Mouse (Mus musculus) embryonic facial prominence, embryonic 12.5 days (tissue): Measurements from ENCODE around the gene Tspo. TPM values are rescaled to one million over a fixed set of nuclear protein-coding genes. Genes with fewer than 3 reads are reported as not detected.

ENCODE experiments used
- ATAC-seq: fragments of 200-750 bp; cut with Nextera tagmentation; 2 replicates; pipeline ENCODE4 v1.8.0; 2017; ENCODE audit not compliant: insufficient number of reproducible peaks, insufficient read depth, low FRiP score, low TSS enrichment
- H3K27ac ChIP-seq: fragments of 300-500 bp; sonication (generic); 2 replicates; pipeline ENCODE4 v1.5.1; 2016; ENCODE audit warnings: mild to moderate bottlenecking
- H3K27me3 ChIP-seq: fragments of 300-500 bp; sonication (generic); 2 replicates; pipeline ENCODE4 v1.6.1; 2016; ENCODE audit warnings: mild to moderate bottlenecking, moderate library complexity
- H3K36me3 ChIP-seq: fragments of 300-500 bp; sonication (generic); 2 replicates; pipeline ENCODE4 v1.6.1; 2016; ENCODE audit warnings: mild to moderate bottlenecking
- H3K4me1 ChIP-seq: fragments of 300-500 bp; sonication (generic); 2 replicates; pipeline ENCODE4 v1.6.1; 2016
- H3K4me2 ChIP-seq: fragments of 300-500 bp; sonication (generic); replicated peaks from 2 replicates; pipeline ENCODE4 v1.6.1; 2016; ENCODE audit warnings: mild to moderate bottlenecking, moderate library complexity
- H3K4me3 ChIP-seq: fragments of 300-500 bp; sonication (generic); 2 replicates; pipeline ENCODE4 v1.5.1; 2016; ENCODE audit warnings: mild to moderate bottlenecking
- H3K9ac ChIP-seq: fragments of 300-500 bp; sonication (generic); 2 replicates; pipeline ENCODE4 v1.6.1; 2016; ENCODE audit warnings: mild to moderate bottlenecking, moderate library complexity
- H3K9me3 ChIP-seq: fragments of 300-500 bp; sonication (generic); 2 replicates; pipeline ENCODE4 v1.6.1; 2016; ENCODE audit warnings: mild to moderate bottlenecking, moderate library complexity
- WGBS: fragments of 180-500 bp; shearing (Covaris S2); methylation state at CpG from one replicate; pipeline ENCODE4 v1.1.7; 2016; 5-methylcytosine and 5-hydroxymethylcytosine counted together
- polyA plus RNA-seq: library from polyadenylated mRNA; unstranded; fragments of >200 nt; fragmentation: Nextera tagmentation; extraction: Ambion mirVana; gene quantifications from 2 replicates; pipeline ENCODE4 v1.2.1, GENCODE M21; 2016

Gene Tspo
- polyA plus RNA-seq, 1 experiment from 2014 or later = 25.1 TPM

GRCm38 (mm10) chr15:83529765-83530164, 33.6 kb upstream of the Tspo start:
- H3K36me3 ChIP-seq = no peaks in the 10 kb centered on the region
- 77% methylated on average over 5 of the region's 5 CpGs for WGBS
- ATAC-seq = no peak
- H3K4me2 ChIP-seq = no peak overlapping the region
- peaks cover 44% of the 10 kb centered on the region for H3K27me3 ChIP-seq
- H3K4me1 ChIP-seq = peaks cover 15% of the 10 kb centered on the region
- H3K9ac ChIP-seq = no peak overlapping the region
- no peak overlapping the region for H3K27ac ChIP-seq
- no peaks in the 10 kb centered on the region for H3K9me3 ChIP-seq
- H3K4me3 ChIP-seq = no peak overlapping the region

DNA sequence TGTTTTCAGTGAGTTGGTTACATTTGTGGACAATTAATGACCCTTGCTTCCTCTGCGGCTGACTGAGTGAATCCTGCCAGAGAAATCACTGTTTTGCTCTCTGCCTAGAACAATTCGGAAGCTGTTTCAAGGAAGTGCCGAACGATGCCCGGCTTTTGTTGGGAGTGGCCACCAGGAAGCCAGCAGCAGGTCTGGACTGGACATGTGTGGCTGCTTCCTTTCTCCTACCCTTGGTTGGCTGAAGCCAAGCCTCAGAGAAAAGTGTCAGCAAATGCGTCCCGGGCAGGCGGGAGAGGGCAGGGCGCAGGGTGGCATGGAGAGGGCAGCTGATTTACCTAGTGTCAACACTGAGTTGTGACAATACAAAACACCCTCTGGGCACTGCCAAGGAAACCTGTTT, 33.2 kb upstream of the Tspo start:
- H3K27me3 ChIP-seq = peaks cover 40% of the 10 kb centered on the region

DNA sequence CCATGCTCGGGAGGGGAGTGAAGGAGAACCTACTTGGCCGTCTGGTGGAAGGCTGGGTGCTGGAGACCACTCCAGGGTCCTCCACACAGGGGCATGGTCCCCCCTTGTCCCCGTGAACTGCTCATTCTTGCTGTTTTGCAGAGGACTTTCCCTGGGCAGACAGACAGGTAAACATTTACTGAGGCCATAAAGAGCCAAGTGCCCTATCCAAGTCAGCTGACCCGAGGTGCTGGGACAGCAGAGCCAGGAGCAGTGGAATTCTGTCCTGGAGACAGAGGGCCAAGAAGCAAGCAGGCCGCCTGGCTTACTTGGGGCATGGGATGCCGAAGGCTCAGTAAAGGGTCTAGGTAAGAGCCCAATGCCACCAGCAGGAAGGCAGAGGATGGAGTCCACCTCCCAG, 32.7 kb upstream of the Tspo start:
- no peaks in the 10 kb centered on the region for H3K36me3 ChIP-seq
- H3K9ac ChIP-seq = no peak overlapping the region
- H3K4me2 ChIP-seq = no peak overlapping the region
- ATAC-seq = no peak
- peaks cover 12% of the 10 kb centered on the region for H3K4me1 ChIP-seq
- H3K4me3 ChIP-seq = no peak overlapping the region
- H3K9me3 ChIP-seq = no peaks in the 10 kb centered on the region
- WGBS = 77% methylated on average over 6 of the region's 6 CpGs
- no peak overlapping the region for H3K27ac ChIP-seq
- peaks cover 35% of the 10 kb centered on the region for H3K27me3 ChIP-seq

More for the DNA sequence above, 33.2 kb upstream of the Tspo start:
- Histone ChIP-seq H3K27ac (no peak overlapping the region), H3K9ac (no peak overlapping the region), H3K4me3 (no peak overlapping the region), H3K4me1 (peaks cover 15% of the 10 kb centered on the region), H3K36me3 (no peaks in the 10 kb centered on the region), H3K9me3 (no peaks in the 10 kb centered on the region), H3K4me2 (no peak overlapping the region)
- no peak for ATAC-seq
- 69% methylated on average over 9 of the region's 9 CpGs for WGBS

- 83% methylated on average over 5 of the region's 5 CpGs for WGBS
These were observed 31.4 kb upstream of the Tspo start for GRCm38 (mm10) chr15:83531961-83532469.

GRCm38 (mm10) chr15:83532606-83533005, 30.8 kb upstream of the Tspo start:
- H3K36me3 ChIP-seq = no peaks in the 10 kb centered on the region
- H3K27ac ChIP-seq = no peak overlapping the region
- H3K9me3 ChIP-seq = no peaks in the 10 kb centered on the region
- peaks cover 16% of the 10 kb centered on the region for H3K27me3 ChIP-seq
- WGBS = 80% methylated on average over 7 of the region's 7 CpGs
- no peak overlapping the region for H3K4me3 ChIP-seq
- H3K4me2 ChIP-seq = no peak overlapping the region
- ATAC-seq = no peak
- H3K4me1 ChIP-seq = no peaks in the 10 kb centered on the region
- no peak overlapping the region for H3K9ac ChIP-seq

More at GRCm38 (mm10) chr15:83531961-83532469, 31.4 kb upstream of the Tspo start:
- ATAC-seq = no peak
- Histone ChIP-seq H3K4me1 (0 out of 2 replicates have a peak, but pooled peaks cover 1% of the 10 kb centered on the region), H3K27ac (no peak overlapping the region), H3K36me3 (no peaks in the 10 kb centered on the region), H3K9ac (no peak overlapping the region), H3K9me3 (no peaks in the 10 kb centered on the region), H3K27me3 (peaks cover 22% of the 10 kb centered on the region), H3K4me3 (no peak overlapping the region), H3K4me2 (no peak overlapping the region)

DNA sequence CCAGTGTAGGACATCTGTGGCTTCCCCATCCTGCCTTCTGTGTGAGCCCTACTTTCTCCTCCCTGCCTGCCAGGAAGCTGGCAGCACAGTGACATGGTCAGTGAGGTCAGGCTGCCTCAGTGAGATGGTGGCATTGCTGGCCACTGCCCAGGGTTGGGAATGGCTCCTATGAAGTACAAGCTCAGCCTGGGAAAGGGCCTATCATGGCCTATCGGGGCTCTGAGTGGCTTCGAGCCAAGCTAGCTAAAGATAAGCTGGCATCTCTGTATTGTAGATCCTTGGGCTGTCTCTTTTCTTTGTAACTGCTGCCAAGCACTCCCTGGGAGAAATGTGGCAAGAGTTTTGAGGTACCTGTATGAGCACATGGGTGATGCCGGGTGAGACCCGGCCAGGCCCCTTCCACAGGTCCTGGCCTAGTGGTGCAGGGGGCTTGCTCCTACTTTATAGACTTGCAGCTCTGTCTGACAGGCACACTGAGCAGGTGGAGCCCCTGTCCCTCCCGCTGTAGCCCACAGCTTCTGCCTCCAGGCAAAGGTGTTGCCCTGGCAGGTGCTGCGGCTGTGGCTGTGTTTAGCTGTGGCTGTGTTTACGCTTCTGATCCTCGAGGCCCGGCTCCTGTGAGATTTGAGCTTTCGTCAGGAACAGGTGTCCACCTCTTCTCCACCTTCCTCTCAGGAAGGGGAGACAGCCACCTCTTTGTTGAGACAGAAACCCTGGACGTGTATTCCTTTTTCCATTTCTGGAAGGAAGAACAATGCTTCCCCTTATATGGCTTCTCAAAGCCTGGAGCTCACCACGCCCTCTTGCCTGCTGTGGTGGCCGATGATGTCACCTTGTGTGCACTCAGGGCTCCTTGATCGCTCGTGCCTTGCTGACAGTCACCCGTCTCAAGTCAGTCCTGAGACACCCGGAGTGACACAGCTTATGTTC, 28.2 kb upstream of the Tspo start:
- H3K4me3 ChIP-seq = no peak overlapping the region
- H3K9me3 ChIP-seq = no peaks in the 10 kb centered on the region
- H3K4me1 ChIP-seq = no peaks in the 10 kb centered on the region
- no peaks in the 10 kb centered on the region for H3K27me3 ChIP-seq
- no peak for ATAC-seq
- no peak overlapping the region for H3K27ac ChIP-seq
- WGBS = 66% methylated on average over 17 of the region's 17 CpGs
- no peak overlapping the region for H3K9ac ChIP-seq
- no peak overlapping the region for H3K4me2 ChIP-seq
- no peaks in the 10 kb centered on the region for H3K36me3 ChIP-seq

DNA sequence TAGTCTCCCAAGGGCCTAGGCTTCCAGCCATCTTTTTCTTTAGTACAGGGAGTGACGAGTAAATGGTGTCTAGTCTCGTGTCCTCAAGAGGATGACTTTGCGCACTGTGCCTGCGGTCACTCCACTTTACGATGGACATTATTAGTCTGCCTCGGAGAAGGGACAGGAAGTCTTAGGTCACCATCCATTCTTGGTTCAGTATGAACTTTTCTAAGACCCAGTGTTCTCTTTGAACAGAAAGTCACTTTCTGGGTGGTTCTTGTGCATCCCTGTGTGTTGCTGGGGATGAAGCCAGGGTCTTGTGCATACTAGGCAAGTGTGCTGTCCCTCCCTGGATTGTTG, 27.5 kb upstream of the Tspo start:
- Histone ChIP-seq H3K4me3 (no peak overlapping the region), H3K36me3 (no peaks in the 10 kb centered on the region), H3K27ac (no peak overlapping the region), H3K4me1 (no peaks in the 10 kb centered on the region), H3K9me3 (no peaks in the 10 kb centered on the region), H3K27me3 (no peaks in the 10 kb centered on the region), H3K4me2 (no peak overlapping the region), H3K9ac (no peak overlapping the region)
- WGBS = 92% methylated on average over 6 of the region's 6 CpGs
- no peak for ATAC-seq

GRCm38 (mm10) chr15:83538855-83539254, 24.5 kb upstream of the Tspo start:
- no peak for ATAC-seq
- Histone ChIP-seq H3K9ac (no peak overlapping the region), H3K4me1 (no peaks in the 10 kb centered on the region; the same call in 1 of the 2 replicates), H3K4me2 (no peak overlapping the region), H3K9me3 (no peaks in the 10 kb centered on the region), H3K4me3 (no peak overlapping the region), H3K27ac (no peak overlapping the region), H3K36me3 (no peaks in the 10 kb centered on the region), H3K27me3 (no peaks in the 10 kb centered on the region)
- WGBS = 91% methylated on average over 2 of the region's 2 CpGs

DNA sequence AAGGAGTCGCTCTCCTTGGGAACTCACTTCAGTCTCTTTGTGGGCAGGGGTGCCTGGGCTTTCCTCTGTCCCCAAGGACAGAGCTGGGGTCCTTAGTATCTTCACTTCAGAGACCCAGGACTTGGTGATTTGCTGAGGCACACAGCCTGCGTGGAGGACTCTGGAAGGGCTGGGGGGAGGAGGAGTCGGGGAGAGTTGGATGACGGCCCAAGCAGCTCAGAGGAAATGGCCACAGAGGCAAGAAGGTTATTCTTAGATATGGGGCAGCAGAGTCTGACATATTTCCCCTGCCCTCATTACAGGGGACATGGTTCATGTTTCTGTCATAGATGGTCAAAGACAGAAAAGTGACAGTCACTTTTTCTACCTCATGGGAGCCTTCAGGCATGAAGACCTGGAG, 23.5 kb upstream of the Tspo start:
- Histone ChIP-seq H3K9me3 (no peaks in the 10 kb centered on the region), H3K27me3 (no peaks in the 10 kb centered on the region), H3K4me1 (no peaks in the 10 kb centered on the region; the same call in 1 of the 2 replicates), H3K4me2 (no peak overlapping the region), H3K9ac (no peak overlapping the region), H3K27ac (no peak overlapping the region), H3K36me3 (no peaks in the 10 kb centered on the region), H3K4me3 (no peak overlapping the region)
- 65% methylated on average over 4 of the region's 4 CpGs for WGBS
- ATAC-seq = no peak

DNA sequence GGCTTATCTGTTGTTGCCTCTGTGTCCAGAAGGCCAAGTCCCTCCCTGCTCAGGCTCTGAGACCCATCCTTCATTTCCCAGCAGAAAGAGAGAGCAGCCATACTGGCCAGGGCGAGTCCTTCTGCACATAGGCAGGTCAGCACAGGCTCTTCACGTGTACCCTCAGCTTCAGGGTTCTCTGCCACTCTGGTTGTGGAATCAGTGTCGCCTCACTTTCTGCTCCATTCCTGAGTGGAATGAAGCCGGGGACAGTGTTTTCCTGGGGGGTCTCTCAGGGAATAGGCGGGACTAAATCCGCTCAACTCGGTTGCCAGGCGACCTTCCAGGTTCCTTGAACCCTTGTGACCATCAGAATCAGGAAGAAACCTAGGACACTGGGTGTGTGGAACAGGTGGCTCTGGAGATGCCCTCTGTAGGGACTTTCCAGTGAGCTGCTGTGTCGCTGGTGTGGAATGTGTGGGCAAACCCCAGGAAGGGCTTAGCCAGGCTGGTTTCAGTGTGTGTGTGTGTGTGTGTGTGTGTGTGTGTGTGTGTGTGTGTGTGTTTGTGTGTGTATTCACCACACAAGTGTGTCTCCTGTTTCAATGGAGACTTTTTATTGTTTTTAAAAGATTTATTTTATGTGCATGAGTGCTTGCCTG, 21.6 kb upstream of the Tspo start:
- Histone ChIP-seq H3K4me3 (no peak overlapping the region), H3K4me2 (no peak overlapping the region), H3K9ac (no peak overlapping the region), H3K9me3 (no peaks in the 10 kb centered on the region), H3K27ac (no peak overlapping the region), H3K4me1 (no peaks in the 10 kb centered on the region; the same call in 1 of the 2 replicates), H3K27me3 (no peaks in the 10 kb centered on the region), H3K36me3 (peaks cover 14% of the 10 kb centered on the region)
- no peak for ATAC-seq
- WGBS = 76% methylated on average over 9 of the region's 9 CpGs

- 93% methylated on average over 7 of the region's 7 CpGs for WGBS
- H3K27ac ChIP-seq = no peak overlapping the region
- H3K4me1 ChIP-seq = no peaks in the 10 kb centered on the region; the same call in 1 of the 2 replicates
- ATAC-seq = no peak
- H3K9ac ChIP-seq = no peak overlapping the region
- H3K4me3 ChIP-seq = no peak overlapping the region
- no peaks in the 10 kb centered on the region for H3K27me3 ChIP-seq
- peaks cover 56% of the 10 kb centered on the region for H3K36me3 ChIP-seq
- no peaks in the 10 kb centered on the region for H3K9me3 ChIP-seq
- no peak overlapping the region for H3K4me2 ChIP-seq
These were observed 17.4 kb upstream of the Tspo start for GRCm38 (mm10) chr15:83546029-83546428.

- H3K9me3 ChIP-seq = no peaks in the 10 kb centered on the region
- no peak overlapping the region for H3K4me2 ChIP-seq
- H3K27ac ChIP-seq = no peak overlapping the region
- peaks cover 66% of the 10 kb centered on the region for H3K36me3 ChIP-seq
- no peaks in the 10 kb centered on the region for H3K4me1 ChIP-seq
- 89% methylated on average over 8 of the region's 8 CpGs for WGBS
- H3K9ac ChIP-seq = no peak overlapping the region
- no peaks in the 10 kb centered on the region for H3K27me3 ChIP-seq
- no peak for ATAC-seq
- no peak overlapping the region for H3K4me3 ChIP-seq
These were observed 16.2 kb upstream of the Tspo start for GRCm38 (mm10) chr15:83547144-83547543.
